Mouse (Mus musculus) CH12.LX (cell line): ENCODE data around the gene Ubfd1.

ENCODE experiments used
- CHD2 ChIP-seq: IDR thresholded peaks from 2 replicates; pipeline ENCODE4 v1.6.1; 2011; ENCODE audit warnings: low read length, improper control_type of control experiment
- CTCF ChIP-seq, 2 experiments: IDR thresholded peaks in 1 of 2; conservative IDR thresholded peaks in 1 of 2; 2 replicates each; pipeline ENCODE4 v1.5.1; 2011 to 2012; ENCODE audit warnings: low read depth in 2 of 2, low read length in 2 of 2, improper control_type of control experiment in 1 of 2, inconsistent platforms in 1 of 2, mild to moderate bottlenecking in 1 of 2, moderate library complexity in 1 of 2
- ETS1 ChIP-seq: conservative IDR thresholded peaks from 2 replicates; pipeline ENCODE4 v1.6.1; 2012; ENCODE audit warnings: low read depth, mild to moderate bottlenecking, inconsistent platforms, low read length, improper control_type of control experiment, moderate library complexity
- JUND ChIP-seq: conservative IDR thresholded peaks from 2 replicates; pipeline ENCODE4 v1.6.1; 2011; ENCODE audit warnings: low read depth, low read length, improper control_type of control experiment
- MAZ ChIP-seq: IDR thresholded peaks from 2 replicates; pipeline ENCODE4 v1.6.1; 2012; ENCODE audit warnings: low read depth, mild to moderate bottlenecking, inconsistent platforms, low read length, improper control_type of control experiment, moderate library complexity
- POLR2A ChIP-seq: IDR thresholded peaks from 2 replicates; pipeline ENCODE4 v1.6.1; 2011; ENCODE audit warnings: low read depth, mild to moderate bottlenecking, improper control_type of control experiment, low read length
- POLR2AphosphoS2 ChIP-seq: IDR thresholded peaks from 2 replicates; pipeline ENCODE4 v1.6.1; 2011; ENCODE audit warnings: low read depth, low read length, improper control_type of control experiment
- TCF12 ChIP-seq: IDR thresholded peaks from 2 replicates; pipeline ENCODE4 v1.6.1; 2014; ENCODE audit warnings: low read depth, mild to moderate bottlenecking, inconsistent platforms, low read length, improper control_type of control experiment
- UBTF ChIP-seq: IDR thresholded peaks from 2 replicates; pipeline ENCODE4 v1.6.1; 2012; ENCODE audit warnings: low read depth, mild to moderate bottlenecking, inconsistent platforms, low read length, improper control_type of control experiment, moderate library complexity
- USF1 ChIP-seq: IDR thresholded peaks from 2 replicates; pipeline ENCODE4 v1.6.1; 2014; ENCODE audit warnings: low read depth, mild to moderate bottlenecking, inconsistent platforms, low read length, improper control_type of control experiment

DNA sequence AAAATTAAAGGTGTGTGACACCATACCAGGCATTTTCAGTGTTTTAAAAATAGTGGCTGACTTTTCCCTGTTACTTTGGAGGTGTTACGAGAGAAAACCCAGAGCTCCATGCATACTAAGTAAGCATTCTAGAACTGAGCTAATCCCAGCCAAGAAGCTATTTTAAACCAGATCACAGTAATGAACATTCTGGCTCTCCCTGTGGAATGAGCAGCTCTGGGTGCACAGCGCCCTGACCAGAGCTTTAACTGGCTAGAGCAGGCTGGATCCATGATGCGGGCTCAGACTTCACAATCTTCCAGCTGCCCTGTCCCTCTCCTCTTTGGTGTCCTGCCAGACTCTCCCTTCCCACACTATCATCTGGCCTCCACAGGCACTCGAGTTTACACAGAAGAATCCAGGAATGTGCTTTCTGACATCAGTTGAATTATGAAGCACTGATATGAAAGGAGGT lies 21.8 kb upstream of the Ubfd1 start:
- TF ChIP-seq POLR2A (no peak), CTCF (conservative IDR thresholded peaks at IDR 0.05 in 1 of 2, IDR thresholded peaks at IDR 0.05 in 1 of 2; ENCODE audit: low read depth in 2 of 2, low read length in 2 of 2) (no peak), CHD2 (no peak), TCF12 (no peak), MAZ (no peak), POLR2AphosphoS2 (no peak), JUND (no peak), ETS1 (no peak), UBTF (no peak), USF1 (no peak)
